Mouse (Mus musculus): ENCODE data around the gene Fam166a. TPM values are rescaled to one million over a fixed set of nuclear protein-coding genes. Genes with fewer than 3 reads are reported as not detected.

The Fam166a gene
- polyA plus RNA-seq, 1 experiment from 2014 or later: not detected

GRCm38 (mm10) chr2:25177685-25178084, 40.9 kb upstream of the Fam166a start:
- WGBS: 11% methylated on average over 6 of the region's 6 CpGs
- H3K4me2 ChIP-seq: peak overlapping the region; percentile 14
- no peaks in the 10 kb centered on the region for H3K9me3 ChIP-seq
- no peak overlapping the region for H3K4me3 ChIP-seq
- no peaks in the 10 kb centered on the region for H3K36me3 ChIP-seq
- no peak for ATAC-seq (ENCODE audit: extremely low read depth, insufficient number of reproducible peaks, low FRiP score, low TSS enrichment)
- H3K27ac ChIP-seq (replicated peaks): peak overlapping the region; percentile 67
- peak overlapping the region; percentile 52 for H3K9ac ChIP-seq
- H3K4me1 ChIP-seq: peaks cover 58% of the 10 kb centered on the region
- peaks cover 71% of the 10 kb centered on the region for H3K27me3 ChIP-seq (replicated peaks)

GRCm38 (mm10) chr2:25178285-25178972, 40.1 kb upstream of the Fam166a start:
- peak overlapping the region; percentile 14 for H3K4me2 ChIP-seq
- WGBS: 23% methylated on average over 10 of the region's 10 CpGs
- peaks cover 79% of the 10 kb centered on the region for H3K27me3 ChIP-seq (replicated peaks)
- H3K4me3 ChIP-seq: no peak overlapping the region
- no peak for ATAC-seq (ENCODE audit: extremely low read depth, insufficient number of reproducible peaks, low FRiP score, low TSS enrichment)
- H3K9ac ChIP-seq: peak overlapping the region; percentile 52; the same call in 1 of the 2 replicates
- no peaks in the 10 kb centered on the region for H3K9me3 ChIP-seq
- H3K4me1 ChIP-seq: peaks cover 66% of the 10 kb centered on the region
- peak overlapping the region; percentile 67 for H3K27ac ChIP-seq (replicated peaks)
- no peaks in the 10 kb centered on the region for H3K36me3 ChIP-seq

DNA sequence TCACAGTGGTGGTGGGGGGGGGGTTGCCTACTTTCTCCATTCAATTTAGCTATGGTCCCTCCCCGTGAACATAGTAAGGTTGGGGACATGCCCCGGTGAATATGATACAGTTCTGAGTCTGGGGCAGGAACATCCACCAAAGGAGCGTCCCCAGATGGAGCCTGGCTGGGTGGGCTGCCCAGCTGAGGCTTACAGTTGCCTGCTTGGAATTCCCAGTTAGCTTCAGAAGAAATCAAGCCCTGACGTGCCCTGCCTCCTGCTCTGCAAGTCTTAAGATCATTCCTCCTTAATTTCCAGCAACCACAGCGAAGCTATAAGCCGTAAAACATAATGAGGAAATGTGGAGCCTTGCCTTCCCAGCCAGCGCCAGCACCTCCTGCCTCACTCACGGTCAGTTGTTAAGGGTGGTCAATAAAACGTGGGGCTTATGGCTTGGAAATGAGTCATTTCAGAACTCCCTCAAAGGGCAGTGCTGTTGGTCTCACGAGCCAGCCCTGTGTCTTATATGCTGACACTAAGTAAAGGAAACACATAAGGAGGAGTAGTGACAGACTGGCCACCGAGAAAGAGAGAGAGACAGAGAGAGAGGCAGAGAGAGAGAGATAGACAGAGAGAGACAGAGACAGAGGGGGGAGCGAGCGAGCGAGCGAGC, 38.9 kb upstream of the Fam166a start:
- H3K4me3 ChIP-seq: peak overlapping the region; percentile 63
- H3K27me3 ChIP-seq (replicated peaks): peaks cover 85% of the 10 kb centered on the region
- H3K4me2 ChIP-seq: peak overlapping the region; percentile 82
- 57% methylated on average over 15 of the region's 15 CpGs for WGBS
- H3K36me3 ChIP-seq: no peaks in the 10 kb centered on the region
- H3K4me1 ChIP-seq: peaks cover 67% of the 10 kb centered on the region
- H3K9me3 ChIP-seq: no peaks in the 10 kb centered on the region
- peak overlapping the region; percentile 60 for H3K9ac ChIP-seq
- no peak overlapping the region for H3K27ac ChIP-seq (replicated peaks)
- ATAC-seq (ENCODE audit: extremely low read depth, insufficient number of reproducible peaks, low FRiP score, low TSS enrichment): no peak

- Histone ChIP-seq H3K36me3 (no peaks in the 10 kb centered on the region), H3K4me2 (peak within 1 kb of the TSS; percentile 82), H3K4me1 (peaks cover 72% of the 10 kb centered on the region), H3K9ac (peak within 1 kb of the TSS; percentile 80), H3K27ac (replicated peaks) (peak within 1 kb of the TSS; percentile 78), H3K9me3 (no peaks in the 10 kb centered on the region), H3K27me3 (replicated peaks) (peaks cover 89% of the 10 kb centered on the region), H3K4me3 (peak within 1 kb of the TSS; percentile 63)
- under 1% methylated on average over 35 of the region's 35 CpGs for WGBS
- ATAC-seq (ENCODE audit: extremely low read depth, insufficient number of reproducible peaks, low FRiP score, low TSS enrichment): peak; percentile 76
These were observed 38.1 kb upstream of the Fam166a start, which contains the start of gene Nrarp for GRCm38 (mm10) chr2:25180478-25180903. Gene Nrarp (plus strand): TSS chr2:25180758.

DNA sequence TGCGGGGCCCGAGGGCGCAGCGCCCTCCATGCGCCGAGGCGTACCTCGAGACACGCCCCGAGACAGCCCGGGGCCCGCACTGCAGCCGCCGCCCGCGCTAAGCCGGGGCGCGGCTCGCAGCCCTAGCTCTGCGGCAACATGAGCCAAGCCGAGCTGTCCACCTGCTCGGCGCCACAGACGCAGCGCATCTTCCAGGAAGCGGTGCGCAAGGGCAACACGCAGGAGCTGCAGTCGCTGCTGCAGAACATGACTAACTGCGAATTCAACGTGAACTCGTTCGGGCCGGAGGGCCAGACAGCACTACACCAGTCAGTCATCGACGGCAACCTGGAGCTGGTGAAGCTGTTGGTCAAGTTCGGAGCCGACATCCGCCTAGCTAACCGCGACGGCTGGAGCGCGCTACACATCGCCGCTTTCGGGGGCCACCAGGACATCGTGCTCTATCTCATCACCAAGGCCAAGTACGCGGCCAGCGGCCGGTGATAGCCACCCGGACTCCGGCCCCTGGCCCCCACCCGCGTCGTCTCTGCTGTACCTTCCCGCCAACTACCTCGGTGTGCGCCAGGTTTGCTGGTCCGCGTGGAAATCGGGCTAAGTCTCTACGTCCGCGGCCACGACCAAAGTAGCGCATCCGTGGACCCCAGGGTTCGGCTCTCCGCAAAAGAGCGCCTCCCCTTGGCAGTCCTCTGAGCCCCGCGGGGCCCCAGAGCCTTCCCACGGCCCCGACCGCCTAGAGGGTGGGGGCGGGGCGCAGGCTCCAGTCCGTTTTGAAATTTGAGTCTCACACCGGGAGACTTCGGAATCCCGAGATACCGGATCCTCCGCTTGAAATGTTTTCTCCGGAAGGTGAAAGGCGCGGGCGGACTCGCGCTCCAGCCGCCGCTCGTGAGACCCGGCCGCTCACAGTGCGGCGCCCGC, 37.3 kb upstream of the Fam166a start:
- Histone ChIP-seq H3K27me3 (replicated peaks) (peaks cover 81% of the 10 kb centered on the region), H3K36me3 (no peaks in the 10 kb centered on the region), H3K4me2 (peak overlapping the region; percentile 82), H3K9me3 (no peaks in the 10 kb centered on the region), H3K4me1 (peaks cover 77% of the 10 kb centered on the region), H3K4me3 (peak overlapping the region; percentile 63), H3K9ac (peak overlapping the region; percentile 80), H3K27ac (replicated peaks) (peak overlapping the region; percentile 78)
- peak; percentile 27; the same call in 1 of the 2 replicates for ATAC-seq (ENCODE audit: extremely low read depth, insufficient number of reproducible peaks, low FRiP score, low TSS enrichment)
- WGBS: under 1% methylated on average over 98 of the region's 100 CpGs

- under 1% methylated on average over 17 of the region's 17 CpGs for WGBS
- Histone ChIP-seq H3K4me3 (peak overlapping the region; percentile 63), H3K27me3 (replicated peaks) (peaks cover 78% of the 10 kb centered on the region), H3K36me3 (no peaks in the 10 kb centered on the region), H3K9ac (peak overlapping the region; percentile 80), H3K4me2 (peak overlapping the region; percentile 82), H3K9me3 (no peaks in the 10 kb centered on the region), H3K4me1 (peaks cover 70% of the 10 kb centered on the region), H3K27ac (replicated peaks) (peak overlapping the region; percentile 78)
- no peak for ATAC-seq (ENCODE audit: extremely low read depth, insufficient number of reproducible peaks, low FRiP score, low TSS enrichment)
These were observed 36.6 kb upstream of the Fam166a start for GRCm38 (mm10) chr2:25181891-25182397.

DNA sequence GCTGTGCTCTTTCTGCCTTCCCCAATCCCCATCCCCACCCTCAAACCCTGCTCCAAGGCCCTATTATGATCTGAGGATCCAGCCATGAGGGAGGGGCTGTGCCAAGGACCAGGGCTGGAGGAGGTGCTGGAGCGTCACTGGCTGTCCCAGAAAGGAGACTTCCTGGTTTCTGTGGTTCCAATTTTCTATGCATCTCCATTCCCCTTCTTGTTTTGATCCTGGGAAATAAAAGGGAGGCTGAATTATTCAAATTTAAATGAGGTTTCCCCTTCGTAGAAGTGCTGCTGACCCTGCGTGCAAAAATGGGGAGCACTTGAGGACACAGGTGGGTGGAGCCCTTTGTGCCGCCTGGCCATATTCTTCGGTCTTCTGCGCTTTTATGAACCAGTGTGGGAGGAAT, 35.9 kb upstream of the Fam166a start:
- H3K4me3 ChIP-seq: peak overlapping the region; percentile 63
- H3K4me1 ChIP-seq: peaks cover 63% of the 10 kb centered on the region
- no peak overlapping the region for H3K27ac ChIP-seq (replicated peaks)
- no peak for ATAC-seq (ENCODE audit: extremely low read depth, insufficient number of reproducible peaks, low FRiP score, low TSS enrichment)
- H3K36me3 ChIP-seq: no peaks in the 10 kb centered on the region
- H3K9me3 ChIP-seq: no peaks in the 10 kb centered on the region
- peak overlapping the region; percentile 65; the same call in 1 of the 2 replicates for H3K9ac ChIP-seq
- peaks cover 75% of the 10 kb centered on the region for H3K27me3 ChIP-seq (replicated peaks)
- 34% methylated on average over 6 of the region's 6 CpGs for WGBS
- peak overlapping the region; percentile 82 for H3K4me2 ChIP-seq

DNA sequence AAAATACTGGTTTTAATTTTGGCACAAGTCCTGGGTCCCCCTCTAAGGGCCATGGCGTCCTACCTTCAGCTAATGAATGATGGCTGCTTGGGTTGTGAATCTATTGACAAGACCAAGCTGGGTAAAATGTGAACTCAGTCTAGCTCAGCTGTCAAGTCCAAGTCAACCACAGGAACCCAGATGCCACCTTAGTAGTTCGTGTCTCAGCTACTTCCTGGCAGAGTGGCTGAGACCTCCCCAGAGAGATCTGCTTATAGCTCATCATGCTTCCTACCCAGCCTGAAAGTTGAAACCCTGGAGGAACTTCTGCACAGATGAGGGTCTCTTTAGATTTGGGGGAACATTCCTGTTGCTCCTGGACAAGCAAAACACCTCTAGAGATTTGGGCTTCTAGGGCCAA, 35.2 kb upstream of the Fam166a start:
- Histone ChIP-seq H3K4me3 (peak overlapping the region; percentile 63; the same call in 1 of the 2 replicates), H3K27me3 (replicated peaks) (peaks cover 73% of the 10 kb centered on the region), H3K27ac (replicated peaks) (no peak overlapping the region), H3K4me1 (peaks cover 56% of the 10 kb centered on the region), H3K9ac (no peak overlapping the region), H3K9me3 (no peaks in the 10 kb centered on the region), H3K36me3 (no peaks in the 10 kb centered on the region), H3K4me2 (peak overlapping the region; percentile 82)
- ATAC-seq (ENCODE audit: extremely low read depth, insufficient number of reproducible peaks, low FRiP score, low TSS enrichment): no peak
- 55% methylated on average over 2 of the region's 2 CpGs for WGBS

- Histone ChIP-seq H3K9ac (no peak overlapping the region), H3K9me3 (no peaks in the 10 kb centered on the region), H3K27me3 (replicated peaks) (peaks cover 61% of the 10 kb centered on the region), H3K27ac (replicated peaks) (no peak overlapping the region; the same call in 1 of the 2 replicates), H3K36me3 (no peaks in the 10 kb centered on the region), H3K4me2 (no peak overlapping the region), H3K4me3 (no peak overlapping the region), H3K4me1 (peaks cover 48% of the 10 kb centered on the region)
- WGBS: 94% methylated on average over 7 of the region's 7 CpGs
- no peak for ATAC-seq (ENCODE audit: extremely low read depth, insufficient number of reproducible peaks, low FRiP score, low TSS enrichment)
These were observed 34.0 kb upstream of the Fam166a start for GRCm38 (mm10) chr2:25184496-25184895.

DNA sequence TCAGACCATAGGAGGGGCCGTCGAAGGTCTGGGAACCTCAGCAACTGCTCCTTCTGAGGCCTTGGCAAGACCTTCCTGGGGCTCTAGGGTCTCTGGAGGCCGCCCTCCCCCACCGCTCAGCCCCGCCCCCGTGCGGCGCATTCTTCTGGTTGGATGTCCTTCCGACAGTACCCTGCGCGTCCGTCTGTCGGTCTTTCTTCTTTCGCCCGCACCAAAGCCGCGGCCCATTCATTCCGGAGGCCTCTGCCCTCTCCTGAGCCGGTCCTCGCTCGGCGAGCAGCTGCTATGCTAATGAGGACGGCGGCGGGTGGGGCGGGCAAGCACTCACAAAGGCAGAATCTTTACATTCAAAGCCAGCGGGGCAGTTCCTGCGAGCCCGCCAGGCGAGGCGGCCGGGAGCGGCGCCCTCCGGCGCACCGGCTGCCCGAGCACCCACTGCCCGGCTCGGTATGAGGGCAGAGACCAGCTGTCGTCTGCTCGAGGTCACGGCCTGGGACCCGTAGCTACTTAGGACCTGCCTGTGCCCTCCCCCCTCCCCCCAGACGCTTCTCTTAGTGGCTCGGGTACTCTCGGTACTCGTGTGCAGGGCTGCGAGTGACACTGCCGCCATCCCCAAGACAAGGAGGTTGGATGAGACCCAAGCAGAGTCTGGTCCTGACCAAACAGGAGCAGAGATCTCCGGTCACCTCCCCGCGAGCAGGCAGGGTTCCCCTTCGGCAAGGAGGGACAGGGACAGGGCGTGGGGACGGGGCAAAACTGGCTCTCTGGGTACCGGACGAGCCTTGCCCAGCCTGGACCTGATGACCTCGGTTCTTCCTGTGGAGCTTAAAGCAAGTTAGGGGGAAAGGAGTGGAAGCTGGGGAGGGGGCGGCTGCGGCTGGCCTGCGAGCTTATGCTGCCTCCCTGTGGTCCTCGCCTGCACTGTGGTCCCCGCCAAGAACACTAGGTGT, 32.6 kb upstream of the Fam166a start:
- no peaks in the 10 kb centered on the region for H3K9me3 ChIP-seq
- H3K27me3 ChIP-seq (replicated peaks): peaks cover 51% of the 10 kb centered on the region
- no peaks in the 10 kb centered on the region for H3K36me3 ChIP-seq
- peaks cover 37% of the 10 kb centered on the region for H3K4me1 ChIP-seq
- H3K4me2 ChIP-seq: peak overlapping the region; percentile 90
- under 1% methylated on average over 64 of the region's 64 CpGs for WGBS
- ATAC-seq (ENCODE audit: extremely low read depth, insufficient number of reproducible peaks, low FRiP score, low TSS enrichment): peak; percentile 20; the same call in 1 of the 2 replicates
- H3K9ac ChIP-seq: peak overlapping the region; percentile 77
- H3K4me3 ChIP-seq: peak overlapping the region; percentile 59
- peak overlapping the region; percentile 74 for H3K27ac ChIP-seq (replicated peaks)
